Mouse (Mus musculus): ENCODE results near the gene Spint3. TPM values are rescaled to one million over a fixed set of nuclear protein-coding genes. Genes with fewer than 3 reads are reported as not detected.

Gene Spint3
- polyA plus RNA-seq, 1 experiment from 2014 or later = not detected

DNA sequence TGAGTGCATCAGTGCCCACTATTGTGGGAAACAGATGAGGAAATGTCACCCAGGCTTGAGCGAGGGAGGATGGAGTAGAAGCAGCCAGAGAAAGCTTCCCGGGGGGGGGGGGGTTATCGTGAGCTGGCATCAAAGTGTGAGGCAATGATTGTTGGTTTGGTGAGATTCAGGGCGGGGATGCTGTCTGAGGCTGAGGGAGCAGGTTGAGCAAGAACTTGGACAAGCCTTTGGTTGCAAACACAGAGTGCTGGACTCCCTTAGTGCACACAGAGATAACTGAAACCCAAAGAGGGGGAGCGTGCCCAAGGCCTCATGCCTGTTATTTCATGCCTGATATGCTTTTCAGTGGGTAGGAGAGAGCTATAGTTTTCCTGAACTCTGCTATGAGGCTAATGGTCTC lies 5.8 kb downstream of the Spint3 start:
- H3K9ac ChIP-seq = no peak overlapping the region
- ATAC-seq (ENCODE audit: insufficient number of reproducible peaks, low FRiP score, low TSS enrichment, low read depth) = no peak
- peaks cover 2% of the 10 kb centered on the region; the same call in 1 of the 2 replicates for H3K27me3 ChIP-seq
- no peaks in the 10 kb centered on the region for H3K36me3 ChIP-seq
- WGBS = 86% methylated on average over 4 of the region's 5 CpGs
- H3K4me1 ChIP-seq = peaks cover 19% of the 10 kb centered on the region
- H3K9me3 ChIP-seq = no peaks in the 10 kb centered on the region
- H3K4me2 ChIP-seq = no peak overlapping the region
- H3K27ac ChIP-seq = no peak overlapping the region
- no peak overlapping the region for H3K4me3 ChIP-seq

DNA sequence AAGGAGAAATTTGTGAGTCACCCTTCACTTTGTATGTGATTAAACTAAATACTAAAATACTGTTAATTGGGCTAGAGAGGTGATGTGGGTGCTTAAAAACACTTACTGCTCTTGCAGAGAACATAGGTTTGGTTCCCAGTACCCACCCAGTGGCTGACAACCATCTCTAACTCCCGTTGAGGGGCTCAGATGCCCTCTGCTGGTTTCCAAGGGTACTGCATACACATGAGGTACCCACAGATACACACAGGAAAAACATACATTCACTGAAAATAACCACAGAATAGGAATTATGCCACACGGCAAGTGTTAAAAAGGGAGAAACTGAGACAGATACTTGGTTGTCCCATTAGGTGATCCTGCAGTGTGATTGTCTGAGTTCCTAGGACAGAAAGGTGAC lies 6.3 kb downstream of the Spint3 start:
- Histone ChIP-seq H3K9ac (no peak overlapping the region), H3K4me1 (peaks cover 24% of the 10 kb centered on the region), H3K4me3 (no peak overlapping the region), H3K27ac (no peak overlapping the region), H3K36me3 (no peaks in the 10 kb centered on the region), H3K4me2 (no peak overlapping the region), H3K27me3 (peaks cover 6% of the 10 kb centered on the region; the same call in 1 of the 2 replicates), H3K9me3 (no peaks in the 10 kb centered on the region)
- 74% methylated on average over 2 of the region's 2 CpGs for WGBS
- ATAC-seq (ENCODE audit: insufficient number of reproducible peaks, low FRiP score, low TSS enrichment, low read depth) = no peak

DNA sequence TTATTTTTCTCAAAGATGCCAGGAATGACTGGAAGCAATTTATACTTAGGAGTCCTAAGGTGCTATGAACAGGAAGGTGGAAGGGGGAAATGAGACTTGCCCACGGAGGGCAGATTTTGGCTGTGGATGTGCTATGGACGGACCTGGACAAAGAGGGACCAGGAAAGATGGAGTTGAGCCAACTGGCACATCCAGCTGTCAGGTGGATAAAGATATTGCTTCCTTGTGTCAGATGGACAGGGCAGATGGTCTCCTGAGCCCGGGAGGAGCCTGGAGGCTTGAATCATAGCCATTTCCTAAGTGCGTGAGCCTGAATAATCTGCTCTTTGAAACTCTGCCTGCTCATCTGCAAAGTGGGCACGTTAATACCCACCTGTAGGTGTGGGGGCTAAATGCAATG lies 8.9 kb downstream of the Spint3 start:
- Histone ChIP-seq H3K27ac (no peak overlapping the region), H3K9ac (no peak overlapping the region), H3K27me3 (peaks cover 6% of the 10 kb centered on the region; the same call in 1 of the 2 replicates), H3K9me3 (no peaks in the 10 kb centered on the region), H3K36me3 (no peaks in the 10 kb centered on the region), H3K4me3 (no peak overlapping the region), H3K4me2 (no peak overlapping the region; the same call in 1 of the 2 replicates), H3K4me1 (peaks cover 24% of the 10 kb centered on the region)
- 60% methylated on average over 5 of the region's 5 CpGs for WGBS
- no peak for ATAC-seq (ENCODE audit: insufficient number of reproducible peaks, low FRiP score, low TSS enrichment, low read depth)

DNA sequence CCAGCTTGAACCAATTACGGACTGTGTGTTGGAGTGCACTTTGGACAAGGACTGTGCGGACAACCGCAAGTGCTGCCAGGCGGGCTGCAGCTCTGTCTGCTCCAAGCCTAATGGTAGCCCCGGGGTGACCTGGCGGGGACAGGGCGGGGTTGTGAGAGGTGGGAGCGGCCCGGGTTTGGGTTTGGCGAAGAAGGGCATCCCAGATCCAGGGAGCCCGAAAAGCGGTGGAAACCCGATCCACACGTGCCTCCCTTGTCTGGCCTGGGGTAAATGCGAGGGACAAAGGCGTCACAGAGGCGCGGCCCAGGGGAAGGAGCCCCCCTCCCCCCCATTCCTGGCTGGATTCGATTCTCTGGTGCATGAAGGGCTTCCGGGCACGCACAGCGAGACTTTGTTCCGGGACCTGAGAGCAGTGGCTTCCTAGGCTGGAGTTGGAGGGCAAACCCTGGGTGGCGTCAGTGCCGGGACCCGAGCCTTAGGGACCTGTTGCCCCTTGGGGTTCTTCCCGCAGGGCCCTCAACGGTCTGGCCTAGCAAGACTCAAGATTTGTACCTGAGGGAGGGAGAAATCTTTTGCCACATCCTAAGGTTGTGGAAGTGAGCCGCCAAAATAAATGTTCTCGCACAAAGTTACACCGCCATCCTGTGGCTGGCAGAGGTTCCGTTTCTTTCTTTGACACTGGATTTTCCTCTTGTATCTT lies 9.8 kb downstream of the Spint3 start:
- peak overlapping the region; percentile 55 for H3K9ac ChIP-seq
- peak; percentile 53; the same call in 1 of the 2 replicates for ATAC-seq (ENCODE audit: insufficient number of reproducible peaks, low FRiP score, low TSS enrichment, low read depth)
- peak overlapping the region; percentile 33; the same call in 1 of the 2 replicates for H3K27ac ChIP-seq
- H3K4me2 ChIP-seq = peak overlapping the region; percentile 95
- peak overlapping the region; percentile 42 for H3K4me3 ChIP-seq
- H3K27me3 ChIP-seq = peaks cover 6% of the 10 kb centered on the region; the same call in 1 of the 2 replicates
- H3K9me3 ChIP-seq = no peaks in the 10 kb centered on the region
- no peaks in the 10 kb centered on the region for H3K36me3 ChIP-seq
- peaks cover 32% of the 10 kb centered on the region for H3K4me1 ChIP-seq
- WGBS = 1% methylated on average over 31 of the region's 32 CpGs

DNA sequence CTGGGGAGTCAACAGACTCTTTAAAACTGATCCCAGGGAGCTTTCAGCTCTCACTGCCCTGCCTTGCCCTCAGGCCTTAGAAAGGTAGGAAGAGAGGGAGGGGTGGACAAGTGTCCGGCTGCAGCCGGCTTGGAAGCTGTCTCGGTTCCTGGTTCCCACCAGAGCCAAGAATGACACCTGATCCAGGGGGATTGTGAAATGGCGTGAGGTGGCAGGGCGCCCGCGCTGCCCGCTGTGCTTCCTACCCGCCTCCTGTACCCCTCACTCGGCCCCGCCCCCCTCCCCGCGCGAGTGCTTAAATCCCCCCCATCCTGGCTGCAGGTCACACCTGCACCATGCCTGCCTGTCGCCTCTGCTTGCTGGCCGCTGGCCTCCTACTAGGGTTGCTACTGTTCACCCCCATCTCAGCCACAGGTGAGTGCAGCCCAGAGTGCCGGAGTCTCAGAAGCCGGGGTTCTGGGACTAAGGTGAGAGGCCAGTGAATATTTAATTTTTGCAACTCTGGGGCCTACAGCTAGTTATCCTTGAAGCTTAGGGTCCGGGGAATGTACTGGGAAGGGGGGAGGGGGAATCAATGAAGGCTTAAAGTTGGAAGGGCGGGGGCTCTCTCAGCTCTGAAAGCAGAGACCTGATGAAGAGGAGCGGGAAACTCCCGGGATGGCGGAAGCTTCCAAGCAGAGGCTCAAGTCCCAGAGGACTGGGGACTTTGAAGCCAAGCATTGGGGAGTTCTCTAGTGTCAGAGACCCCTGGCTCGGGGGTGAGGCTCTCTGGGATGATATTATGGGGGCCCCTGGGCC lies 10.7 kb downstream of the Spint3 start, which contains the start of gene Wfdc2:
TSS of gene Wfdc2 (plus strand) at position 23 of the 798 bp plus-strand sequence.
- 5% methylated on average over 24 of the region's 24 CpGs for WGBS
- ATAC-seq (ENCODE audit: insufficient number of reproducible peaks, low FRiP score, low TSS enrichment, low read depth) = no peak
- 0 out of 2 replicates have a peak within 1 kb of the TSS, but pooled peaks have one; percentile 33 for H3K27ac ChIP-seq

DNA sequence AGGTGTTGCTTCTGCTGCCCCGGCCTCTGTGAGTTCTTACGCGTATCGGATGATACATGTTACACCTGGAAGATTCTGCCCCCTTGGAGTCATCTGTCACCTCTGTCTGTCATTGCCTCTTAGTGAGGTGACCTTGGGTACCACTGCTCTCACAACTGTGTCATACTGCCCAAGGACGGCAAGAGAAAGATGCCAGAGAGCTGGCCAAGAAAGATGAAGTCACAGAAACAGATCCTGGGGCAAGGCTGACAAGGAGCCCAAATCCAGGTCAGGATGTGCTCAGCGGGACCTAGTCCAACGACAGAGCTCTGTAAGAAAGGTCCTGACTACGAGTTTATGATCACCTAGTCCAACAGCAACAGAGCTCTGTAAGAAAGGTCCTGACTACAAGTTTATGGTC lies 13.2 kb downstream of the Spint3 start:
- H3K4me3 ChIP-seq = no peak overlapping the region
- H3K9ac ChIP-seq = no peak overlapping the region
- no peaks in the 10 kb centered on the region for H3K36me3 ChIP-seq
- H3K27ac ChIP-seq = no peak overlapping the region
- H3K27me3 ChIP-seq = peaks cover 6% of the 10 kb centered on the region; the same call in 1 of the 2 replicates
- no peak for ATAC-seq (ENCODE audit: insufficient number of reproducible peaks, low FRiP score, low TSS enrichment, low read depth)
- no peak overlapping the region for H3K4me2 ChIP-seq
- H3K9me3 ChIP-seq = no peaks in the 10 kb centered on the region
- 88% methylated on average over 8 of the region's 8 CpGs for whole genome bisulfite sequencing
- H3K4me1 ChIP-seq = peaks cover 32% of the 10 kb centered on the region

More for the DNA sequence above, 10.7 kb downstream of the Spint3 start, which contains the start of gene Wfdc2:
- peak within 1 kb of the TSS; percentile 55 for H3K9ac ChIP-seq
- no peaks in the 10 kb centered on the region for H3K9me3 ChIP-seq
- H3K36me3 ChIP-seq = no peaks in the 10 kb centered on the region
- H3K27me3 ChIP-seq = peaks cover 6% of the 10 kb centered on the region; the same call in 1 of the 2 replicates
- H3K4me1 ChIP-seq = peaks cover 32% of the 10 kb centered on the region
- peak within 1 kb of the TSS; percentile 95 for H3K4me2 ChIP-seq
- H3K4me3 ChIP-seq = peak within 1 kb of the TSS; percentile 42

DNA sequence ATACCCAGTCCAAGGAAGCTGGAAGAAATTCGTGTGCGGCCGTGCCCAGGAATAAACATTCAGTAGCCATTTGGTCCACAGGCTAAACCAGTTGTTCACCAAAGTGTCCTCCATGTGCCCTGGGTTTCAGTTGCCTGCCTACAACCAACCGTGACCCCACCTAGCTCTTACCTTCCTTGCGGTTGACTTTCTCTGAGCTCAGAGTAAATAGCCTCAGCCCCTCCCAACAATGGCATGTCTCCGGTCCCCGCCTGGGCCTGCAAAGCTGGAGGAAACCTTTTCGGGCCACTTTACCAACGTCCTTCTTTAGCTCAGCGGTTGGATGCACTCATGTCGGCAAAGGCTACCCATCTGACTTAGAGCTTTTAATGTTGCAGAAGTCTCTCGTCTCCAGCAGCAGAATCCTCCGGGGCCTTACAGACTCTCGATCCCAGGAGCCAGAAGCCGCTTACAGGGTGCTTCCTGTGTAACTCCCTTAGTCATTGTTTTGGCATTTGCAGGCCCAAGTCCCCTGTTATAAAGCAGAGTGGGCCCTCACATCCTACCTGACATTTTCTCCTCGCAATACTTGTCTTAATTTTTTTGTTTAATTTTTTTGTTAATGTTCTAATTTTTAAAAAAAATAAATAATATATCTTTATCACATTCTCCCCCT lies 14.1 kb downstream of the Spint3 start:
- Histone ChIP-seq H3K4me2 (no peak overlapping the region), H3K36me3 (no peaks in the 10 kb centered on the region), H3K4me3 (no peak overlapping the region), H3K9ac (no peak overlapping the region), H3K27ac (no peak overlapping the region), H3K9me3 (no peaks in the 10 kb centered on the region), H3K27me3 (peaks cover 6% of the 10 kb centered on the region; the same call in 1 of the 2 replicates), H3K4me1 (peaks cover 28% of the 10 kb centered on the region)
- 42% methylated on average over 16 of the region's 16 CpGs for WGBS
- no peak for ATAC-seq (ENCODE audit: insufficient number of reproducible peaks, low FRiP score, low TSS enrichment, low read depth)

DNA sequence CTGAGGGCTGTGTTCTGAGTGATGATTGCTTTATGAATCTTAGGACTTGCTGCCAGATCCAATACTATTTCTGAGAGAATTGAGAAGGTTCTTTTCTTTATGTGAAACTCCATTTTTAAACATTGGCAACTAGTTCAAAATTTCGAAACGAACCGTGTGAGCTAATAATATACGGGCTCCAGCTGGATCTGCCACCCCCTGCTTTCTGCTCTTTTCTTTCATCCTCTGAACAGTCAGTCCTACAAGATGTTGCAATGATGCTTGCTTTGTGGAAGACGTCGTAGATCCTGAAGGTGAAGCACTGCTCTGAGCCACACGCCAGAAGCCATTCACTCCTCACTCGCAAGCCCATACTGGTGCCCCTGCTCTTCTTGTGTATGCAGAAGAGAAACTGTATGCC lies 14.8 kb downstream of the Spint3 start:
- WGBS = 60% methylated on average over 8 of the region's 8 CpGs
- Histone ChIP-seq H3K4me3 (no peak overlapping the region), H3K27ac (no peak overlapping the region), H3K4me1 (peaks cover 22% of the 10 kb centered on the region), H3K9me3 (no peaks in the 10 kb centered on the region), H3K27me3 (peaks cover 6% of the 10 kb centered on the region; the same call in 1 of the 2 replicates), H3K9ac (no peak overlapping the region), H3K36me3 (no peaks in the 10 kb centered on the region), H3K4me2 (no peak overlapping the region)
- no peak for ATAC-seq (ENCODE audit: insufficient number of reproducible peaks, low FRiP score, low TSS enrichment, low read depth)

DNA sequence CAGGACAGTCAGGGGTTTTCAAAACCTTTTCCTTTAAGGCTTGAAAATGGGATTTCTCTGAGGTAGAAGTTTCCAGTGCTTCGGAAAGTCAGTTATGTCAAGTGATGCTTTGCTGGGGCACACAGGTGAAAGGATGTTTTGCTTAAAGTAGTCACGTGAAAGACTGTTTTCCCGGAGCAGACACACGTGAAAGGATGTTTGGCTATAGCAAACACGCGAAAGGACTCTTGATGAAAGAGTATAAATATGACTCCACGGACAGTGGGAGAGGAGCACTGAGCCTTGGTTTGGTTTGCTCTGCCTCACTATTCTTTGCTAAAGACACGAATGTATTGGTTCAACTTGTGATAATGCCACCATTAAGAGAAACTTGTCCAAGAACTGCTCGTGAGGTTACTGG lies 21.8 kb downstream of the Spint3 start:
- Histone ChIP-seq H3K4me3 (no peak overlapping the region), H3K4me1 (peaks cover 5% of the 10 kb centered on the region; the same call in 1 of the 2 replicates), H3K9me3 (no peaks in the 10 kb centered on the region), H3K27me3 (peaks cover 10% of the 10 kb centered on the region; the same call in 1 of the 2 replicates), H3K9ac (no peak overlapping the region), H3K4me2 (no peak overlapping the region), H3K27ac (no peak overlapping the region), H3K36me3 (no peaks in the 10 kb centered on the region)
- no peak for ATAC-seq (ENCODE audit: insufficient number of reproducible peaks, low FRiP score, low TSS enrichment, low read depth)
- WGBS = 90% methylated on average over 9 of the region's 9 CpGs

DNA sequence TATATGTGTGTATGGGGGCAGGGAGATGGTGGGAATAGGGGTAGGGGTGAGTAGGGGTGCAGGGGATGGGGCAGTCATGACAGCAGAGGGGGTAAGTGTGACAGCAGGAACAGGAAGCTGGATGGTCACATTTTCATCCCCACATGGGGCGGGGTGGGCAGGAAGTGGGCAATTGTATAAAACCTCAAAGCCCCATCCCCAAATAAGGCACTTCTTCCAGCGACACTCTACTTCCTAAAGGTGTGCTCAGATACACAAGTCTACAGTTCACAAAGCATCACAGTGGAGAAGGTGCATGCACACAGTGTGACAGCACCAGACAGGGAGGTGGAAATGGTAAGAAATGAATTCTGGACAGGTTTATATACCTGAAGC lies 22.4 kb downstream of the Spint3 start:
- Histone ChIP-seq H3K27me3 (peaks cover 10% of the 10 kb centered on the region; the same call in 1 of the 2 replicates), H3K9me3 (no peaks in the 10 kb centered on the region), H3K9ac (no peak overlapping the region), H3K4me3 (no peak overlapping the region), H3K4me1 (peaks cover 5% of the 10 kb centered on the region; the same call in 1 of the 2 replicates), H3K36me3 (no peaks in the 10 kb centered on the region), H3K27ac (no peak overlapping the region), H3K4me2 (no peak overlapping the region)
- ATAC-seq (ENCODE audit: insufficient number of reproducible peaks, low FRiP score, low TSS enrichment, low read depth) = no peak
- WGBS = 78% methylated on average over 2 of the region's 2 CpGs

DNA sequence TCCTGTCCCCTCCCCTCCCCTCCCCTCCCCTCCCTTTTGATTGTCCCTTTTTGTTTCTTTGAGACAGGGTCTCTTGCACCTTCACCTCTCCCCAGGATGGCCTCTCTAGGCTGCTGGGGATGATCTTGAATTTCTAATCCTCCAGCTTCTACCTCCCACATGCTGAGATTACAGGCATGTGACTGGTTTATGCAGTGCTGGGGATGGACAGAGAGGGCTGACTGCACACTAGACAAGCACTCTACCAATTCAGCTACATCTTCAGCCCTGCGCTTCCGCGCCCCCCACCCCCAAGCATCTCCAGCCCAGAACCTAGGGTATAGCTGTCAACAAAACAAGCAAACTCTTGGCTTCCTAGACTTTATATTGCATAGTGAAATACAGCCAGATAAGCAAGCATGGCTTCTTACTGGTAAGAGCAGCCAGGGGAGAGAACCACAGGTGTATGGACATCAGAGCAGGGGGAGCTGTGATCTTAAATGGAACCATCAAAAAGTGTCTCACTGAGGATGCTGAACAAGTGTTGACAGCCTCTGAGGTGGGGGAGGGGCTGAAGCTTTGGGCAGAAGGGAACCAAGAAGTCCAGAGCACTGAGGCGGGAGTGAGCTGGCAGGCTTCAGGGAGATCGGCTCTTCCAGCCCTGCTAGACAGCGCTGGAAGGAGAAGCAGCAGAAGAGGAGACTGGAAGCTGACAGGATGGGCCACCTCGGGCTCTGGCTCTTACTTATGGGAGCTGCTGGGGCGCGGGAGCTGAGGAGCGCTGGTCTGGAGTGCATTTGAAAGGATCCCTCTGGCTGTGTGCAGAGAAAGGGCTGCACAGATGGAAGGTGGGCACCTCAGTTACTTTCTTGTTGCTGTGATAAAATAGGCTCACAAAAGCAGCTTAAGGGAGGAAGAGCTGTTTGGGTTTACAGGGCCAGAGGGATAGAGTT lies 23.0 kb downstream of the Spint3 start:
- no peaks in the 10 kb centered on the region for H3K36me3 ChIP-seq
- 18% methylated on average over 10 of the region's 10 CpGs for whole genome bisulfite sequencing
- no peak overlapping the region for H3K4me3 ChIP-seq
- H3K27ac ChIP-seq = no peak overlapping the region
- no peaks in the 10 kb centered on the region for H3K9me3 ChIP-seq
- peaks cover 10% of the 10 kb centered on the region; the same call in 1 of the 2 replicates for H3K27me3 ChIP-seq
- H3K9ac ChIP-seq = no peak overlapping the region
- peaks cover 5% of the 10 kb centered on the region; the same call in 1 of the 2 replicates for H3K4me1 ChIP-seq
- ATAC-seq (ENCODE audit: insufficient number of reproducible peaks, low FRiP score, low TSS enrichment, low read depth) = no peak
- no peak overlapping the region for H3K4me2 ChIP-seq
